Mouse (Mus musculus) C2C12 (cell line): ENCODE measurements around the gene Eif3c.

Experiments
- CEBPB ChIP-seq: IDR thresholded peaks from one replicate; pipeline ENCODE4 v1.6.1; 2011; ENCODE audit warnings: low read depth, mild to moderate bottlenecking, control low read depth, moderate library complexity
- CTCF ChIP-seq: IDR thresholded peaks from one replicate; pipeline ENCODE4 v1.5.1; 2011; ENCODE audit not compliant: control insufficient read depth, insufficient read depth, insufficient read length
- MAX ChIP-seq: IDR thresholded peaks from one replicate; pipeline ENCODE4 v1.6.1; 2011; ENCODE audit warnings: mild to moderate bottlenecking, control low read depth
- MYOD1 ChIP-seq: IDR thresholded peaks from one replicate; pipeline ENCODE4 v1.6.1; 2011; ENCODE audit warnings: low read depth; ENCODE audit not compliant: control insufficient read depth, insufficient read length
- USF1 ChIP-seq: IDR thresholded peaks from one replicate; pipeline ENCODE4 v1.6.1; 2011; ENCODE audit warnings: low read depth, mild to moderate bottlenecking, control low read depth, moderate library complexity

GRCm38 (mm10) chr7:126584506-126584977, 18.3 kb upstream of the Eif3c start, which contains the start of gene Apobr:
- TF ChIP-seq MYOD1 (no peak), CTCF (no peak), MAX (no peak), USF1 (no peak), CEBPB (no peak)
